Mouse (Mus musculus) megakaryocyte-erythroid progenitor cell, adult 5-6 weeks (primary cell): ENCODE measurements around the gene Kif22. TPM values are rescaled to one million over a fixed set of nuclear protein-coding genes. Genes with fewer than 3 reads are reported as not detected.
A peak's percentile ranks its signal among the peaks of the same experiment; 100 is the strongest.

Source experiments
- ATAC-seq: replicated peaks from 2 replicates; pipeline ENCODE4 v1.8.0; 2016; ENCODE audit warnings: mild to moderate bottlenecking, inconsistent platforms; ENCODE audit not compliant: severe bottlenecking, poor library complexity, low FRiP score, low TSS enrichment
- total RNA-seq, 2 experiments: library from RNA; stranded (forward) in 1 of 2; stranded (reverse) in 1 of 2; fragments of 200-1000, 215-1000 nt in 1 of 2; fragments of >200 nt in 1 of 2; fragmentation: Nextera tagmentation in 1 of 2; gene quantifications; 2 replicates each; pipeline ENCODE4 v1.2.3; 2014 to 2017

Gene Kif22
- total RNA-seq, 2 experiments from 2014 or later: 56.1 to 120 TPM

DNA sequence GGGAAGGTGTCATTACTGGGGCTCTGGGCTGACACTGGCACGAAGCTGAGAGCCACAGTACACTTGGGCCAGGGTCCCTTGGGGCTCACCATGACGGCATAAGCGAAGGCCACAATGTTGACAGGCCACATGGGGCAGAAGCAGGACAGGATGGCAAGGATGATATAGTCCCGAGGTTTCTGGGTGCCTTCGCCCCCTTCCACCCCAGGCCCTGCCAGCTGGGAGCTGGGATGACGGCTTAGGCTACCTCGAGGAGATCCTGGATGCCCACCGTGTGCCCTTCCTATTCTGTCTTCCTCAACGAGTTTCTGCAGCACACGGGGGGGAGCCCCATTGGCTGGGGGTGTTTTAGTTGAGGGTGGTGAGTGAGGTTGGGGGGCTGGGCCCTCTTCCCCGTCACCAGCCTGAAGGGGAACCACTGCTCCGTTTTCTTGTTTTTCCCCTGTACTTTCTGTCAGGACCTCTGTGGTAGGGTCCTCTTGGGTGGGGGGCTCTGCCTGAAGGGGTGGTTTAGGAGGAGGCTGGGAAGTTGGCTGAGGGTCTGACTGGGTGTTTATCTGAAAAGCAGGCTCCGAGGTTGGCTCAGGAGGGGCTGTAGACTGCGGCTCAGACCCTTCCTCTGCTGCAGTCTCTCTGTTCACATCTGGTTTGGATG is 22.8 kb downstream of the Kif22 start:
- ATAC-seq: no peak

DNA sequence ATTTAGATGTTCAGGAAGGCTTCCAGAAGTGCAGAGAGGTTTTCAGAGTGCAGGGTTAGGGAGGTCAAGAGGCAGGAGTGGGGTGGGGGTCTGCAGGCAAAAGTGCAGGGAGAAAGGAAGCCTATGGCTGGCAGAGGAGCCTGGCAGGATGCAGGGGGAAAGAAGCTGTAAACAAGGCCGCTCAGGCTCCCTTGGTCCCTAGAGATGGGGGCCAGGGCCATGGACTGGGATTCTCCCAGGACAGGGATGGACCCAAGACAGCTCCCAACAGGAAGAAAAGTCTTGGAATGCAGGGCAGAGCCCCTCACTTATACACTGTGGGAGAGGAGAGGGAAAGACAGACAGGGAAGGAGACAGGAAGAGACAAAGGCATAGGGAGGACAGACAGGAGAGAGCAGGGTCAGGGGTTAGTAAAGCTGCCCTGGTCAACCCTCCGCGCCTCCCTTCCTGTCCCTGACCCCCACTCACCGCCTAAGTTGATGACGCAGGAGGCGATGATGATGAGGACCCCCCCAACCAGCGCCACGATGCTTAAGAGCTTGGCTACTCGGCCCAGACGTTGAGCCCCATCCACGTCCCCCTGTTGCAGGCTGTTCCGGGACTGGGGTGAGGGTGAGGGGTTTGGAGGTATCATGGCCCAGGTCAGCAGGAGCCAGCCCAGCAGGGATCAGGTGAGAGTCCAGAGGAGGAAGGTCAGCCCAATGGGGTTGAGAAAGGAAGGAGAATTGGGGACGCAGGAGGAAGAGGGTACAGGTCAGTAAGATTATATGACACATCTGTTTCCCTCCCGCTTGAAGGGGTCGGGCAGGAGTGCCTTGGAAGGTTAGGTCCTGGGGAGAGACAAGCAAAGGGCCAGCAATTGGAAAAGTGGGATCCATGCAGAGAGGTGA is 23.6 kb downstream of the Kif22 start:
- no peak for ATAC-seq

DNA sequence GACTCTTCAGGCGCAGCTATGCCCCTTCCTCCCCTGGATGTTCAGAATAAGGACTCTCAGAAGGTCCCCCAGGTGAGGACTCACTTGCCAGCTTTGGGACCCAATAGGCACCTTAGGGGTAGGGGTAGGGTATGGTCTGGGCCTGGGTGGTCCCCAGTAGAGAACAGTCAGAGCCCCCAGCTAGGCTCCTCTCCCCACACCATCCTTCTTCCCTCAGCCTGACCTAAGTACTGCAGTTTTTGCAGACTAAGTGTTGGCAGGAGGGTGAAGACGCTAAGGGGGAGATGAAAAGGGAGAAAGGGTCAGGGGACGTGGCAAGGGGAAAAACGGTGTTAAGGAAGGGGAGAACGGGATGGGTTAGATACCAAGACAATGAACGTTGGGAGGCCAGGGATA is 24.3 kb downstream of the Kif22 start:
- ATAC-seq: no peak

DNA sequence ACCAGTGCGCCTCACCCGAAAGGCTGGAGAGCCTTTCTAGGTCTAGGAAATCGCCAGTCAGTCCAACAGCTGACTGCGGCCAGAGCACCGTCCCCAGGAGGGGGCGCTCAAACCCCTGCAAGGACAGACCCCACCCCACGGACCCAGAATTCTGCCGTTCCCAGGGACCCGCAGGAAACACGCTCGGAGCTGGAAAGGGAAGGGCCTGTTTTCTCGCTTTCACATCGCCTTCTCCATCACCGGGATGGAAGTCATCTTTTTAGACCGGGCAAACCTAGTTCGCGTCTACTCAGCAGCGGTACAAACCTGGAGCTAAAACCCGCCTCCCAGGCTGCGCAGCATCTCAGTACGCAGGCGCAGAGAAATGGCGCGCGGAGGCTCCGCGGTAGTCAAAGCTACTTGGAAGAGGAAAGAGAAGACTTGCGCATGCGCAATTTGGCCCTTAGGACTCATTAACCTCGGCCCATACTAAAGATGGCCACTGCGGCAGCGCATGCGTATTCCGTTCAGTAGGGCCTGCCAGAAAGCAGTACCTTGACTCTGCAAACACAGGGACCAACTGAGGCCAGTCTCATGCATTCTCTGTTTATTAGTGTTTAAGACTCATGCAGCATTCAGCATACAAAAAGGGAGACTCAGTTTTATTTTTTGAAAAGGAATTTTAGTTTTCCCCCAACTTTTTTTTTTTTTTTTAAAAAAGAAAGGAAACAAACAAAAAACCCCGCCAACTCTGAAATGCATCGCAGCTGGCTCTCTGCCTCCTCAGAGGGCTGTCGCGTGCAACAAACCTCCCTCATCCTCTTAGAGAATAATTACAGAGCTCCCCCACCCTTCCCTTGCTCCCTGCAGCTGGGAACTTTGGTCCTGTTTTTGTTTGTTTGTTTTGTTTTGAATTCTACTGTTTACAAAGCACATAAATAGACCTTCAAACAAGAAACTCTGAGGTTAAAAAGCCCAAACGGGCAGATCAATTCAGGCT is 25.0 kb downstream of the Kif22 start, which contains the start of gene Pagr1a:
Pagr1a (minus strand) TSS at position 382 of the 979 bp plus-strand sequence.
- peak; percentile 60 for ATAC-seq

DNA sequence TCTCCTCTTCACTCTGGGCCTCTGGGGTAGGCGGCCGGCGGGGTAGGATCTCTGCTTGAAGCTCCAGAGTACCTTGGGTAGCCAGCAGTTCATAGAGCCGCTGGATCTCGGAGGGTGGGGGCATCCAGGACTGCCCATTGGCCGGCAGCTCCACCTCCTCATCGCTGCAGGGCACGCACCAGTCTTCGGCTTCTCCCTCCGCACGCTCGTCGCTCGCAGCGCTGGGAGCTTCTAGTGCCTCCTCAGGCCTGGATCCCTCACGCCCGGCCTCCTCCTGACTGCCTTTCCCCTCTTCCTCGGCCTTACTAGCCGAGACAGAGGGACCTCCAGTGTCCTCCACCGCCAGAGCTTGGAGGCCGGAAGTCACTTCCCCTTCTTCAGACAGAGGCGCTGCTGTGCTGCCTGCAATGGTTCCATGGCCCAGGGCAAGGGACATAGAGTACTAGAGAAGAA is 25.8 kb downstream of the Kif22 start:
- peak; percentile 36 for ATAC-seq

DNA sequence TGATC is 26.0 kb downstream of the Kif22 start, which contains the start of gene Pagr1b:
Pagr1b (minus strand) TSS at position 4 of the 5 bp plus-strand sequence.
- ATAC-seq: no peak

DNA sequence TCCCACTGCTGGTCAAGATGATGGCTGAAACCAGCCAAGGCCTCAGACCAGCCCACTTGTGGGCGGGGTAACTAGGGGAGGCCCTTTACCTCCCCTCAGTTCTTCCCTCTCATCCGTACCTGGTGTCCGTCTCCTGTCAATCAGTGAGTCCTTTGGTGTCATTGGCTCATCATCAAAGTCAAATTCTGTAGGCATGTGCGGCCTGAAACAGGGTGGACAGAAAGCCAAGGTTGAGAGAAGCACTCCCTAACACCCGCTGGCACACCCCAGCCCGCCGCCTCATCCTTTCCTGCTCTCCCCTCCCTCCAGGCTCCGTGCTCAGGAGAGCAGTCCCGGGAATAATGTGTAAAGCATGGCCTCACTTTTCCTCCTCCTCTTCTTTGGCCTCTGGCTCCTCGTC is 26.2 kb downstream of the Kif22 start:
- ATAC-seq: 0 out of 2 replicates have a peak, but pooled peaks have one; percentile 2

DNA sequence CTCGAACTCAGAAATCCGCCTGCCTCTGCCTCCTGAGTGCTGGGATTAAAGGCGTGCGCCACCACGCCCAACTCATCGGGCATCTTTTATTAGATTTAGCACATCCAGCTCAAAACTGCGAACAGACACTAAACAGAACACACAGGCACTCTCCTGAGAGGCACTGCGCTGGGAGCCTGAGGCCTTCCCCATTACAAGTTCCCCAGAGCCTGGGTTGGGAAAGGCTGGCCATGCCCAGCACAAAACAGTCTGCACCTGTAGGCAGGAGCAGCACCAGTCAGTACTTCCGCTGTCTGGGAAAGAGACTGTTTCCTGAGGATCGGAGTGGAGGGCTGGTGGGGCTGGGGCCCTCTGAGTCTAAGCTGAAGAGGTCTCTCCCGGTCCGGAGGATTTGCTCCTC is 27.3 kb downstream of the Kif22 start:
- no peak for ATAC-seq

DNA sequence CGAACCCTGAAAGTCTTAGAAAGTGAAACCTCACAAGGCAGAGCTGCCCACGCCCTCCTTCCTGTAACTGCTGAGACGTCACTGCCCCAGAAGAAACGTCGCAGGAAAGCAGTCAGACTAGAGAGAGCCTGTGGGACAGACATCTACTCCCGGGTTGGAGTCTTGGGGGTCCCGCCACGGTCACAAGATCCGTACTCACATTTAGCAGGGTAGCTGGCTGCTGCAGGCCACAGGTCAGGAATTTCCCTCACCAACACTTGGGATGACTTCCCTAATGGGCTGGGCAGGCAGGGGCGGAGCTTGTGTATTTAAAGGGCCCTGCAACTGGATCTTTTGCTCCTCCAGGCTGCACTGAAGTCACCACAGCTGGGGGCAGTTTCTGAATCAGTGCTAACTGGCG is 28.0 kb downstream of the Kif22 start, which contains the start of gene Mvp:
Mvp (minus strand) TSS at position 302 of the 400 bp plus-strand sequence.
- peak; percentile 30; the same call in 1 of the 2 replicates for ATAC-seq

DNA sequence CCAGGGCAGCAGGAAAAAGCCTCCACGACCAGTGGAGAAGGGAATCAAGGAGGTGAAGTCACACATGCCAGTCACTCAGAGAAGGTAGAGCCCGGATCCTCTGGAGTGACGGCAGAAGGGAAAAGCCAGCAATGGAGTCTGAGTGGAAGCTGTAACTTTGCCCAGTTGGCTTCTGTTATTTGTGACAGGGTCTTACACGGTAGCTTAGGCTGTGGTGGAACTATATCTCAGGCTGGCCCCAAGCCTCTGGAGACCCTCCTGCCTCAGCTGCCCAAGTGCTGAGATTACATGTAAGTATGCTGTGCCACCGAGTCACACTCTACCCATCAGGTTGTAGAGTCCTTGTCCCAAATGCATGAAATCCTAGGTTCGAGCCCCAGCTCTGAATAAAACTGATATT is 28.9 kb downstream of the Kif22 start:
- no peak for ATAC-seq

DNA sequence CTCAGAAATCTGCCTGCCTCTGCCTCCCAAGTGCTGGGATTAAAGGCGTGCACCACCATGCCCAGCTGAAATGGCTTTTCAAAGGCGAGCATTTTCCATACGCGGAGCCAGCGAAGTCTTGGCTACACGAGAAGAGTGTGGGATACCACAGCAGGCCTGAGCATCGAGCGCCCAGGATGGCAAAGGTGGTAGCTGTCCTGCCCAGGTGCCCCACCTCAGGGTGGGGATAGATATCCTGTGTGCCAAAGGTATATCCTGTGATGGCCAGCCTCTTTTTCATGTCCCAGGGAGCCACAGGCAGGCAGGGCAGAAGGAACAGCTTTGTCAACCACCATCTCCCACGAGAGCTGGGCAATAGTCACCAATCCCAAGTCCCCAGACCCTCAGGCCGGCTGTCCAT is 29.4 kb downstream of the Kif22 start:
- ATAC-seq: no peak

DNA sequence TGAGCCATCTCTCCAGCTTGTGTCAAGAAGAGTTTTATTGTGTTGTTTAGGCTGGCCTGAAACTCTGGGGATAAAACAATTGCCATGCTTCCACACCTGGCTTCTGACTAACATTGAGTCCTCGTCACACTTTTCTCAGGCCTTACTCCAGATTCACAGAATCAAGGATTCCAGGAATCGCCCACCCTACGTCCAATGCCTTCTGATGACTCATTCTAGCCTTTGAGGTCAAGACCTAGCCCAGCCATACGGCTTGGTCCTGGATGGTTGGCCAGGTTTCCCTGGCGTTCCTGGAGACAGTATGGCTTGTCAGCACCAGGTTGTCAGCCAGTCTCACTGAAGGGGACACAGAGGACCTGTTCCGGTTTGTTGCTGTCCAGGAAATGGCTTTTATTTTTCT is 29.9 kb downstream of the Kif22 start:
- no peak for ATAC-seq

DNA sequence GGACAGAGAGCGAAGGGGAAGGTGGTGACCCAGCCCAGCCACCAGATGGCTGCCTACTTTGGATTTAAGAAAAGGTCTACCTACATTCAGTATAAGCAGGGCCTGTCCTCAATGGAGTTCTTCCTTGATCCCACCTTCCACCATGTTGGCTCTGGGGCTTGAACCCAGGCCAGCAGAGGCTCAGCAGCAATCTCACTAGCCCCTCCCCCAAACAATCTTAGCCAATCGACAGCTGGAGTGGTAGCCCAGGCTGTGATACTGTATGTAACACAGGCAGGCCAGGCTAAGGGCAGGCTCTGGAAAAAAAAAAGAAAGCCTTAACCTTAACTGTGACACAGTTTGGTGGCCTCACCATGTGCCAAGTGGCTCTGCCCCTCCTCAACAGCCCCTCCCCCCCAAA is 30.6 kb downstream of the Kif22 start:
- ATAC-seq: no peak

DNA sequence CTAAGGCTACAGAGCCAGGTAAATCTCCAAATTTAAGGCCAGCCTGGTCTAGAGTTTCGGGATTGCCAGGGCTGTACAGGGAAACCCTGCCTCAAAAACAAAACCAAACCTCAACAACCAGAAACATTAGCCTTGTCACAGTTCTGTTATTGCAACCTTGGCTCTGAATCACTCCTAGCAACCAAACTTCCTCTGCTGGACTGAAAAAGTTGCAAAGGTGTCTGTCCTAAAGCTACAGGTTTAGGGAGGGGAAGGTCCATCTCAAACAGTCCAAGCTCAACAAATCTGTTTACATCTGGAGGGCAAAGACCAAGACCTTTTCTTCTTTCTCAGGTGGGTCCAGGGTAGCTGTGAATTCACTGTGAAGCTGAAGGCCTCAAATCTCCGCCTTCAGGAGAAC is 31.2 kb downstream of the Kif22 start:
- ATAC-seq: no peak

DNA sequence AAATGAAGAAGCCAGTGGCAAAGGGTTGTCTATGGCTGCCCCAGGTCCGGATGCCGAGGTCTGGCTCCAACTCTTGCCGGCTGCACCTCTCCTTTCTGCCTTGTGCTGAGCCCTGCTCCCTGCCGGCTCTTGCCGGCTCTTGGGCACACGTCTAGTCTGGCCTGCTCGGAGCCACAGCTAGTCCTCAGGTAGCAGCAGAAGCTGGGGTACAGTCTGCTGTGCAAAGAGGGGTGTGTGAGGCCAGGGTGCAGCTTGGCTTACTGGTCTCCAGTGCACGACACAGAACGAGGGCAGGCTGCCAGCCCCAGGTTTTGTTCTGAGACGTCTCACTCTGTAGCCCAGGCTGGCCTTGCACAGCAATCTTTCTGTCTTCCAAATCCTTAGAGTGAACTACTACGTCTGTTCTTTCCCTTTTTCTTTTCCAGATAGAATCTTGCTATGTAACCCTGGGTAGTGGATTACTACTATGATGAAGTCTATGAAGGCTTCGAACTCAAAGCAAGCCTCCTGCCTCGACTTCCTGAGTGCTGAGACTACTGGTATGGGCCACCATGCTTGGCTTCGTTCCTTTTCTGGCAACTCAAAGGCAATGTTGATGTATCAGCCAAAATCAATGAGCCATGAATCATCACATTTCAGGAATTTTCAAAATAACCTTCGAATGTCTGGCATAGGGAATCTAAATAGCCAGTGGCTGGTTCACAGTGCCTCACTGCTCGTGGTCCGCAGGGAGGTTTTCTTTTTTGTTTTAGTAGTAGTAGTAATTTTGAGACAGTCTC is 32.8 kb downstream of the Kif22 start:
- ATAC-seq: no peak

DNA sequence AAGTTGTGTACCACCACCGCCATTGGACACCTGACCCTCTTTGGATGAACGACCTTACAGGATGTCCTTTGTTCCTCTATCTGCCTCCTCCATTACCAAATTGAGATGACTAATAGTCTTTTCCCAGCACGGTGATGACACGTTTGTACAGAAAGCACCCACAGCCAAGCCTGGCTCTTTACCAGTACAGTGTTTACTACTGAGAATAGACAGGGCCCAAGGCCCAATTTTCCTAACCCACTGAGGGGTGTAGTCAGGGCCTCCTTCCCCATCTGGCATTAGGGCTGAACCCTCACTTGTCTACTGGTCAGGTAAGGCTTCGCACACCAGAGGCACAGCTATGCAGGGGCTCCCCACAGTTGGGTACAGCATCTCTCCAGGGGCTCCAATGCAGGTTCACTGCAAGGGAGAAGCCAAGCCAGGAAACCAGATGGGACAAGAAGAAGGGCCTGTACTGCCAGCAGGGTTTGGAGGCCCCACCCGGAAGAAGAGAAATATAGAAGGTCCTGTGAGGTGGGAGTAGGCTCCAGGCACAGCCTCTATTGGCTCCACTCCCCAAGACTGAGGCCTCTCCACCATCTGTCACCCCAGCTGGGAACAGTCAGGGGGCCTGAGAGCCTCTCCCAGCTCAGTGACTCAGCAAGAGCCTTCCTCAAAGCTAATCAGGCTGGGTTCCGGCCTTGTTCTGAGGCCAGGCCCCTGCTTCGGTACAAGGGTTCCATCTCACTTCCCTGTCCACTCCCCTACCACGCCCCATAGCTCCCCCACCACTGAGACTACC is 33.8 kb downstream of the Kif22 start:
- peak; percentile 82 for ATAC-seq

DNA sequence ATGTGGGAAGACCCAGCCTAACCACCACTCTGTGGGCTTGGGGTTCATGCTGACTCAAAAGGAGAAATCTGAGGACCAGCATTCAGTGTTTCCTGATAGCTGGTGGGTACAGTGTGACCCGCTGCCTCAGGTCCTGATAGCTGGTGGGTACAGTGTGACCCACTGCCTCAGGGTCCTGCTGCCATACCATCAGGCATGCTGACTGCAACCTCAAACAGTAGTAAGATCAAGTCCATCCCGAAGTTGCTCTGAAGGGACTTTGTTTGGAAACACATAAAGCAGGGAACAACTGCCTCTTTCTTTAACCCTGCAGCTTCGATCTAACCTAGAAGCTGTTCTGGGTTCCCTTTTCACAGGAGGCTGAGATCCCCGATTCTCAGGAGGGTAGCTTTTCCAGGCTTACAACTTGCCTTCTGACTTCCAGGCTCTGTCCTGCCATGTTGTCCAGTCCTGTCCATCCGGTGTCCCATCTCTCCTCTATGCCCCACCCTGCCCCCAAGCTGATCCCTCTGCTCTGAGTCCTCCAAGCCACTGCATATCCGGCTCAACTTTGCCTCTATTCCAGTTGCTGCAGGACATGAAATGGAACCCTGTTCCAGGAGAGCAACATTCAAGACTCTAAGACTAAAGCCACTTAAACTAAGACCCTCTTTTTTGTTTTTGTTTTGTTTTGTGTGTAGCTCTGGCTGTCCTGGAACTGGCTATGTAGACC is 34.8 kb downstream of the Kif22 start:
- ATAC-seq: no peak
